Mouse (Mus musculus): Measurements from ENCODE around the gene Gins3.

Gins3 gene

DNA sequence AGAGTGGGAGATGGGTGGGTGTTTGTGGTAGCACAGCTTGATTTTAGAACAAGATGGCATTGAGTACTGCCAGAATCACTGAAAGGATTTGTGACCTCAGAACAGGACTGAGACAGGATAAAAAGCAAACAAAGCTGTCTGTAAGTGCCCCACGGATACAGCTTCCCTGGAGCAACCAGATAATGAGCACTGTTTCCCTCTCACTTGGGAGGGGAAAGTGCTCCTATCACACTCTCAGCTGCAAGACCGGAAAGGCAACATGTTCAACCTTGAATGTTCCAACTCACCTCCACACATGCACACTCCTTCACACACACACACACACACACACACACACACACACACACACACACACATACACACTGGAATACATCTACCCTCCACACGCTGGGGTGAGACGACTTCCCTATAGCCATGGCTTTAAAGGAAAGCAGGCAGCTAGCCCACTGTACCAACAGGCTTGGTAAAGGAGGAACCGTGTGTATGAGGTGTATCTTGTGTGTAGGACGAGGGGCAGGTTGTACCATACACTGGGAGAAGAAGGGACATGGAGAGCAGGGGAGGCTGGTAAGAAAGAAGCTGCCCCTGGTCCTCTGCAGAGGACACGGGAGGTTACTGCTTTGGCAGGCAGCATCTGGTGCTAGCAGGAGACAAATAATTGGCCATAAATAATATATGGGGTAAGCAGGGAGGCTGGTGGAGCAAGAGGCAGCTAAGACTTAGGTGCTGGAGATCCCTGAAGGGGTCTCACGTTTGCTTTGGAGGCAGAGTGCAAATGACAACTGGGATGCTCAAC is 35.1 kb downstream of the Gins3 start:
- no peak for TF ChIP-seq GATA4 (IDR thresholded peaks at IDR 0.05; ENCODE audit: insufficient replicate concordance, low read length)

DNA sequence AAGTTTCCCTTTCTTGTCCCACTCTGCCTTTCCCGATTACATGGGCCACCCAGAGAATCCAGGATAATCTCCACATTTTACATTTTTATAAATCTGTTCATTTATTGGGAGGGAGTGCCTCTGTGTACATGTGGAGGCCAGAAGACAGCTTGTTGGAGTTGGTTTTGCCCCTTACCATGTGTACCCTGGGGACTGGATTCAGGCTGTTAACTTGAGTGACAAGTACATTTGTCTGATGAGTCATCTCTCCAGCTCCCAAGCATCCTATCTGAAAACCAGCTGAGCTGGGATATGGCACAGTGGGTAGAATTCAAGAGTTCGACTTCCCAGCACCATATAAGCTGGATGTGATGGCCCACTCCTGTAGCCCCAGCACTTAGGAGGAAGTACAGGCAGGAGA is 36.7 kb downstream of the Gins3 start:
- TF ChIP-seq GATA4 (IDR thresholded peaks at IDR 0.05; ENCODE audit: insufficient replicate concordance, low read length): no peak

DNA sequence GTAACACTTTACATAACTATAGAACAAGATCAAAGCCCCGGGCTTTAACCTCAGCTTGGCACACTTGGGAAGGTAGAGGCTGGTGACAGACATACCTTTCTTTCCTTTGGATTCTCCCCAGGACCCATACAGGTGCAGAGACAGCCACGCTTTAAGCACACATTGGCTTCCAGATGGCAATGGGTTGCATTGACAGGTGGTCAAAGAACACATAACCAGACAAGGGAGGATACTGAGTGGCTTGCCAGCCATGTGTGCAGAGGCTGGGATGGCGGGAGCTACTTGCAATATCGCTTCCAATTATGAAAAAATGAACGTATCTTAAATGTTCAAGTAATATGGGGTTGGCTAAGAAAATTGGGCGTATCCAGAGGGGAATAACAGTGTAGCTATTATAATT is 38.6 kb downstream of the Gins3 start:
- TF ChIP-seq GATA4 (IDR thresholded peaks at IDR 0.05; ENCODE audit: insufficient replicate concordance, low read length): no peak

DNA sequence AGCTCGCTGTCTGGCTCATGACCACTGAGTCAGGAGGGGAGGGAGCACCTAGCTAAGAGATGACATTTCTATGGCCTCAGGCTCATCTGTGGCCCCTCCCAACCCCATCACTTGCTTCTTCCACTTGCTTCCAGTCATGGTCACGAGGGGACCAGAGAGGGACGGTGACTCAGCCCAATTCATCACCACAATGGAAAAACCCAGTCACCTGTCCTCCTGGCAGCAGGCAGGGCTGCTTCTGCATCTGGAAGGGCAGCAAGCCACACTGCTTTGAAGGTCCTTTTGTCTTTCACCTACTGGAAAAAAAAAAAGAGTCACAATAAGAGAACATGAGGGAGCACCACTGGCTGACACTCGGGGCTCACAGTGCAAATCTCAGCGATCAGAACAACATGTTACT is 39.6 kb downstream of the Gins3 start:
- TF ChIP-seq GATA4 (IDR thresholded peaks at IDR 0.05; ENCODE audit: insufficient replicate concordance, low read length): no peak

DNA sequence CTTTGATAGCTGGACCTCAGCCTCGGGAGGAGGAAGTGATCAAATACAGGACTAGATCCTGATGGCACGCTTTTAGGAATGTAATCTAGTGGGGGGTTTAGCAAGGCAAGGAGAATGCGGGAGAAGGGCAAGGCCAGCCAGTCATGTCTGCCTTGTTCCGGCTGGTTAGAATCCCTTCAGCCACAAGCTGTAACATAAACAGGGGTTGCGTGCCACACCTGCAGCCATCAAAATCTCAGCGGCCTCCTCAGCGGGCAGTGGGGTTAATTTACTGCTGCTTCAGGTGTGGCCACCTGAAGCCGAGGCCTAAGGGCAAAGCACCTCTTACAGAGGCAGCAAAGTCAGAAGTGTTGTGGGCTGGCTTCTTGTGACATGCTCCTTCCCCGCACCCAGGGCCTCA is 43.4 kb downstream of the Gins3 start, which contains the start of gene Ndrg4:
Gene Ndrg4, plus strand, starts transcription at position 350 of the 400 bp plus-strand sequence.
- no peak for TF ChIP-seq GATA4 (IDR thresholded peaks at IDR 0.05; ENCODE audit: insufficient replicate concordance, low read length)

DNA sequence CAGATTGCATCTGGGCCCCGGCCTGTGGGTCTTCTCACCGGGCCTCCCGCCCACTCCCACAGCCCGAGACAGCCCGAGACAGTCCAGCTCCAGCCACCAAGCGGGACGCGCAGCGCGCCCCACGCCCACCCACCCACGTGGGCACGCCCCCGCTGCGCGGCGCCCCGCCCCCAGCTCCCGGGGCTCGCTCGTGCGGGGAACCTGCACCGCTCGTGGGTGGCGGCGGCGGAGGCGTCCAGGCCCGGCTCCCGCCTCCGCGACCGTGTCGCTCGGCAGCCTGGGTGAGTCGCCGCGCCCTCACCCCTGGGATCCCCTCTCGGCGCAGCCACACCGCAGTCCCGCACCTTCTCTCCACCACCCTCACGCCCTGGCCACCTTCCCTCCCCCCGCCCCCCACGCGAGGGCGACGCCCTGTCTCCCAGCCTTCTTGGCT is 44.4 kb downstream of the Gins3 start:
- TF ChIP-seq GATA4 (IDR thresholded peaks at IDR 0.05; ENCODE audit: insufficient replicate concordance, low read length): no peak

DNA sequence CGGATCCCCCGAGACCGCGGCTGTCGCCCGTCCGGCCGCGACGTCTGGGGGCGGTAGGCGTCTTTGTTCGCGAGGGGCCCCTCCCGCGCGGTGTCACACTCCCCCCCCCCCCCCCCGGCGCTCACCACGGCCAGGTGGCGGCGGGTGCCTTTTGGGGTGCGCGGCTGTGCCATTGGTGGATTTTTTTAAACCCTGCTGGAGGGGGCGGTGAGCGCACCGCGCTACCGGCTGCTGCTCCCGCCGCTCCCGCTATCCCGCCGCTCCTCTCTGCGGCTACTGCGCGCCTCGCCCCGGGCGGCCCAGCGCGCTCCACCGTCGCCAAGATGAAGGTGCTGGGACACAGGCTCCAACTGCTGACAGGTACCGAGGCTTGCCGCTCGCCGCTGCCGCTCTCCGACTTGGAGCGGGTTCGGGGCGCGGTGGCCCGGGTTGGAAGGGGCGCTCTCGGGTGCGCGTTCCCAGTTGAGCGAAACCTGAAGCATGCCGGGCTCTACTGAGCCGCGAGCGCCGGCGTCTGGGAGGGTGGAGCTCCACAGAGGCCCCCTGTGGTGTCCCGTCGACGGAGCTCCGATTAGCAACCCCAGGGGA is 44.9 kb downstream of the Gins3 start:
- no peak for TF ChIP-seq GATA4 (IDR thresholded peaks at IDR 0.05; ENCODE audit: insufficient replicate concordance, low read length)

DNA sequence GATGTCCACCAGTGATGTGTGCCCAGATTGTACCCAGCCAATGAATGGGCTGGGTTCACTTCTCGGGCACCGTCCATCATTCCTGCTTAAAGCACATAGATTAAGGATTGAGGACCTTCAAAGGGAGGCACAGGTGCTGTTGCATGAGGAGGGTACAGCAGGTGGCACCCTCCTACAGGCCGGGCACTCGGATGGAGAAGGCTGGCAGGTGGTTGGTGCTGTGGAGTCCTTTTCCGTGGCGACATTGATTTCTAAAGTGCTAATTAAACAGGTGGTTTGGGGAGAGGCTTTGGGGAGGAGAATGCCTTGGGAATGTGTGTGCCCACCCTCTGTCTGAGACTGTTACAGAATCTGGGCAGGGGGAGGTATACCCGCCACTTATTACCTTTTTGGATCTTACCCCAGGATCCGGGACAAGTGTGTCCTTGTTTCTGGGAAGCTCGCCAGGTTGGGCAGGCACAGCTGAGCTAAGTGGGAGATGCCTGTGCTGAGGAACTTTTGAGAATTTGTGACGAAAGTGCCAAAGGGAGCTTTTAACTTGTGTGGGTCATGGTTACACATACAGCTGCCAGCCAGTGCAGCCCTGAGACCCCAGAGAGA is 54.9 kb downstream of the Gins3 start:
- no peak for TF ChIP-seq GATA4 (IDR thresholded peaks at IDR 0.05; ENCODE audit: insufficient replicate concordance, low read length)

DNA sequence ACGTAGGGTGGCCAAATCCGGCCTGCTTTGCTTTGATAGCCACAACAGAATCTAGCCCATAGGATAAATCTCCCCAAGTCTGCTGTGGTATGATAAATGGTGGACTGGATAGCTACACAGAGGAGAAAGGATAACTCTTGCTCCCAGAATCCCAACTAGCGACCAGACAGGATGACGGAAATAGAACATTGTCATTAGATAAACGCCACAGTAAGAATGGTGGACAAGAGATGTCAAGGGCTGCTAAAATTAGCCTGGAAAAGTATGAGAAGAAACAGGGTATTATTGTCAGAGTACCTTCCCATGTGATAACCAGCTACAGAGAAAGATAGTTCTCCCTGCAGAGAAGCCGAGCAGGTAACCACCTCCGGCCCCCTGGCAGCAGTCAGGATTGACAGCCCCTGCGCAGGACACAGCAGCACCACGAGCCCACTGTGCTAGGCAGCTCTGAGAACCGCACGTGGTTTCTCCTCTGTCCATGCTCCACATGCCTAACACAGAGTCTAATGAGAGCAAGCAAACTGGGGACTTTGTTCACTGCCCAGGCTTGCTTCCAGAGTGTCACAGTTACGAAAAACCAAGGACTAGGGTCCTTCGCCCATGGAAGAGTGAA is 57.8 kb downstream of the Gins3 start:
- no peak for TF ChIP-seq GATA4 (IDR thresholded peaks at IDR 0.05; ENCODE audit: insufficient replicate concordance, low read length)

DNA sequence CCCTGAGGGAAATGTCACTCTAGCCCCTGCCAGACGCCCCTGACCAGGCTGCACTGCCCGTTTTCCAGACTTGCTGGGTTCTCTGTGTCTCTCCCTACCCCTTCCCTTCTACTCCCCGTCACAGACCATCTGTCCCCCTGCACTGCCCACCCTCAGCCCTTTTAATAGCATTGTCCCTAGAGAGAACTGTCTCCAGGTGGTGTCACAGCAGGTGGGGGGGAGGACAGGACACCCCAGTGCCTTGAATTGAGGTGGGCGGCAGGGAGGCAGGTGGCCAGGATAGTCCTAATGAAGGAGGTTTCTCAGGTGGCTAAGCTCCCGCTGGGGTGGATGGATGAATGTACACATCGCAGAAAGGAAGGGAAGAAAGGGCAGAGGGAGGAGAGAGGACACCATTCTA is 61.4 kb downstream of the Gins3 start:
- no peak for TF ChIP-seq GATA4 (IDR thresholded peaks at IDR 0.05; ENCODE audit: insufficient replicate concordance, low read length)
